Comparison of ENCODE assay signal across 8 mouse cellular contexts in genomic region chr12:21543153-21543894, GRCm38 (mm10).
DNase-seq lines count a peak whose midpoint lies in the region; ATAC-seq and TF ChIP-seq lines count a peak whose summit lies in the region.
"Not testable (repeated sequence)": the region's sequence is repeated elsewhere in the genome, so short reads cannot be mapped to it uniquely, and the experiment has no call there.

No protein-coding gene starts in this region.

- TF ChIP-seq POLR2A in myocyte (IDR thresholded peaks at IDR 0.05; ENCODE audit: insufficient read length, low read depth): peak; percentile 34

- H3K36me3 ChIP-seq in heart, embryonic 14.5 days (ENCODE audit: control insufficient read depth, insufficient read depth, low read length); liver, embryonic 12.5 days; myocyte (ENCODE audit: control insufficient read depth, insufficient read depth): not testable (repeated sequence)

- H3K4me1 ChIP-seq in heart, embryonic 14.5 days (ENCODE audit: control insufficient read depth in 2 of 2, insufficient read depth in 2 of 2, low read length in 2 of 2); liver, embryonic 12.5 days: not testable (repeated sequence)

- H3K9me3 ChIP-seq in heart, embryonic 14.5 days (ENCODE audit: control insufficient read depth, low read length); liver, embryonic 12.5 days (replicated peaks): not testable (repeated sequence)

- H3K79me2 ChIP-seq in myocyte (ENCODE audit: control insufficient read depth, insufficient read depth): not testable (repeated sequence)

- H3K9ac ChIP-seq in heart, embryonic 14.5 days (ENCODE audit: low read length): peak overlapping the region; percentile 69
- H3K9ac ChIP-seq in liver, embryonic 12.5 days: peak overlapping the region; percentile 29; the same call in 1 of the 2 replicates

- H3K4me2 ChIP-seq in heart, embryonic 14.5 days (ENCODE audit: low read length): peak overlapping the region; percentile 68
- H3K4me2 ChIP-seq in liver, embryonic 12.5 days: peak overlapping the region; percentile 64
- H3K4me2 ChIP-seq in myocyte (ENCODE audit: low read depth): peak overlapping the region; percentile 60

- DNase-seq in c-Kit-negative CD71-positive TER-119-positive erythroid progenitor cells, embryonic 14.5 days (ENCODE audit: low read depth, low spot score): peak; percentile 61
- DNase-seq in fibroblast of lung, adult 2 months (ENCODE audit: low read depth): peak; percentile 14
- peak; percentile 78 for DNase-seq in kidney, postnatal 10 days
- peak; percentile 33 to 76 for DNase-seq in spleen, postnatal 4 days (ENCODE audit: low spot score in 2 of 2)

- peak overlapping the region; percentile 63 to 81 for H3K4me3 ChIP-seq in heart, embryonic 14.5 days (ENCODE audit: control insufficient read depth in 1 of 2, insufficient read depth in 1 of 2, low read depth in 1 of 2, low read length in 2 of 2)
- H3K4me3 ChIP-seq in liver, embryonic 12.5 days: peak overlapping the region; percentile 56
- H3K4me3 ChIP-seq in myocyte: peak overlapping the region; percentile 38

- ATAC-seq in CD4-positive, CD25-positive, alpha-beta regulatory T cell, adult 4 months: peak; percentile 87
- ATAC-seq in heart, embryonic 14.5 days (ENCODE audit: insufficient number of reproducible peaks, insufficient read depth, low FRiP score, low read depth): peak; percentile 82
- ATAC-seq in liver, embryonic 12.5 days: peak; percentile 71

- WGBS in heart, embryonic 14.5 days: 1% methylated on average over 33 of the region's 34 CpGs
- 2% methylated on average over 34 of the region's 34 CpGs for WGBS in liver, embryonic 12.5 days (ENCODE audit: insufficient replicate concordance)

- H3K27ac ChIP-seq in heart, embryonic 14.5 days (replicated peaks in 1 of 2; ENCODE audit: control insufficient read depth in 1 of 2, insufficient read depth in 1 of 2, low read depth in 2 of 2, low read length in 2 of 2): peak overlapping the region in 1 of 2 experiments; percentile 44; a peak in 3 of 4 replicates
- H3K27ac ChIP-seq in liver, embryonic 12.5 days: not testable (repeated sequence)

- not testable (repeated sequence) for H3K27me3 ChIP-seq in heart, embryonic 14.5 days (ENCODE audit: control insufficient read depth, insufficient read depth, low read length); liver, embryonic 12.5 days (replicated peaks); myocyte (ENCODE audit: control insufficient read depth, insufficient read depth, insufficient read length)

- H3ac ChIP-seq in myocyte (ENCODE audit: control insufficient read depth, insufficient read length): peak overlapping the region; percentile 20

TF ChIP-seq in myocyte, 11 proteins besides CTCF, POLR2A, EP300 and RAD21:
- peak; percentile 32 for TF ChIP-seq POLR2AphosphoS2 (IDR thresholded peaks at IDR 0.05; ENCODE audit: insufficient read length, low read depth)

Comparison
In these comparisons a context has a peak if more than half of its experiments do, and no peak if none do; other contexts are left out.
1. DNase-seq: peak in every context shown above with its lines; median percentile 78 in kidney, postnatal 10 days; 61 in c-Kit-negative CD71-positive TER-119-positive erythroid progenitor cells, embryonic 14.5 days; 54 in spleen, postnatal 4 days; 14 in fibroblast of lung, adult 2 months.